Mouse (Mus musculus): ENCODE data around the gene Chkb. TPM values are rescaled to one million over a fixed set of nuclear protein-coding genes. Genes with fewer than 3 reads are reported as not detected.
A peak's percentile ranks its signal among the peaks of the same experiment; 100 is the strongest.

The Chkb gene
- 26.2 and 27.0 TPM in 2 replicates for polyA plus RNA-seq (2015; fragmentation: Nextera tagmentation; extraction: Ambion mirVana)

DNA sequence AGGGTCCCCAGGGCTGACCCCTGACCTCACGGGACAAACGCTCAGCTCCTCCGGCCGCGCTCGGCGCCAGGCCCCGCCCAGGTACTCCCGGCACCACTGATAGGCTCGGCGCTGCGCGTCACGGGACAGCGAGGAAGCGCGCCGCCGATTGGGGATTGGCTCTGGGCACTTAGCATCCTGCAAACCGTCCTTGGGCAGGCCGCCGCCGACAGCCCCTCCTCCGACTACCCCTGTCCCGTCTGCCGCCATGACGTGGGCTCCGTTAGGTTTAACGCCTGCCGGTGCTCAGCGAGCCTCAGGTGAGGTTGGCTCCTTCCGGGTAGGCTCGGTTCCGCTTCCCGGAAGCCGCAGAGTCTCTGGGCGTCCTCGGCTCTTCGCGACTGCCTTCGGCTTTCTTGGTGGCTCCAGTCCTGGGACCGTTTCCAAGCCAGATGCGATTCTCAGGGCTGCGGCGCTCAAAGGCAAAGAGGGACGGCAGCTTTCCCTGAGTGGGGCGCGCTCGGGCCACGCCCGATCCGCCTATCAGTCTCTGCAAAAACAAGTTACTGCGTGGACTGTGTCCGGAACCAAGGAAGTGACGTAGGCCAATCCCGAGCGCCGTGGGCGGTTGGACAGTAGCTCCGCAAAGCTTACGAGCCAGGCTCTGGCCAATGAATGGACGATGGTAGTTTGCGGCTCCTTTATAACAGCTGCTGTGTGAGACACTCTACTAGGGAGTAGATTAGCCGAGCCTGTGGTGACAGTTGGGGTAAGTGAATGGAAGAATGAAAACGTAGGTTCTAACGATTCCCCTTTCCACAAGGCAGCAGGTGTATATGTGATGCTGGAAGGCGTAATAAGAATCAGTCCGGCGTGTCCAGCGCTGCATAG, at the start of gene Chkb, which contains the start of the genes C730034F03Rik and Gm44502:
Chkb (minus strand) TSS at position 557 of the 870 bp plus-strand sequence.
C730034F03Rik (plus strand) TSS at position 238 of the 870 bp plus-strand sequence.
Gm44502 (minus strand) TSS at position 345 of the 870 bp plus-strand sequence.
- Histone ChIP-seq H3K9me3 (replicated peaks) (no peaks in the 10 kb centered on the region), H3K4me1 (replicated peaks) (peaks cover 40% of the 10 kb centered on the region), H3K9ac (peak within 1 kb of the TSS; percentile 84), H3K36me3 (replicated peaks) (peaks cover 27% of the 10 kb centered on the region), H3K27ac (replicated peaks) (peak within 1 kb of the TSS; percentile 100), H3K27me3 (no peaks in the 10 kb centered on the region), H3K4me3 (replicated peaks) (peak within 1 kb of the TSS; percentile 85), H3K4me2 (peak within 1 kb of the TSS; percentile 90)
- WGBS (ENCODE audit: insufficient replicate concordance) = under 1% methylated on average over 70 of the region's 70 CpGs
- peak; percentile 94 for ATAC-seq (ENCODE audit: insufficient read depth)

GRCm38 (mm10) chr15:89478622-89479021, 48.9 kb upstream of the Chkb start:
- Histone ChIP-seq H3K9ac (no peak overlapping the region), H3K9me3 (replicated peaks) (no peaks in the 10 kb centered on the region), H3K27ac (replicated peaks) (no peak overlapping the region), H3K36me3 (replicated peaks) (no peaks in the 10 kb centered on the region), H3K4me3 (replicated peaks) (no peak overlapping the region), H3K4me2 (no peak overlapping the region), H3K4me1 (replicated peaks) (peaks cover 26% of the 10 kb centered on the region), H3K27me3 (no peaks in the 10 kb centered on the region)
- 60% methylated on average over 3 of the region's 3 CpGs for WGBS (ENCODE audit: insufficient replicate concordance)
- ATAC-seq (ENCODE audit: insufficient read depth) = no peak

DNA sequence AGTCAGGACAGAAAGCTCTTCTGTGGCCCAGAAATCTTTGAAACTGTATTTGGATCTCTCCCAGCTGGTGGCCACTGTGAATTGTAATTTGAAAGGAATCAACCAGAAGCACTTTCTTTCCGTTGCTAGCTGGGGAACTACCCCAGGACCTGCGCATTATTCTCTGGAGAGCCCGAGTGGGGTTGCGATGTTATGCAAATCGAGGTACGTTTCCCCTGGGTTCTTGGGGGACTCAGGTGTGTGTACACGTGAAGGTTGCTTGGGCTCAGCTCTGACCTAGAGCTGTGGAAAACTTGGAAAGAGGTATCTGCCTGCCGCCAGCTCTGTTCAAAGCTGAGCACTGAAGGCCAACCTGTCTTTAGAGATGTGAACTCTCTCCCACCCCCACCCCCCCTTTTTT, 48.1 kb upstream of the Chkb start:
- no peaks in the 10 kb centered on the region for H3K9me3 ChIP-seq (replicated peaks)
- H3K4me1 ChIP-seq (replicated peaks) = peaks cover 26% of the 10 kb centered on the region
- ATAC-seq (ENCODE audit: insufficient read depth) = no peak
- H3K27ac ChIP-seq (replicated peaks) = no peak overlapping the region
- H3K36me3 ChIP-seq (replicated peaks) = no peaks in the 10 kb centered on the region
- H3K4me3 ChIP-seq (replicated peaks) = no peak overlapping the region
- no peak overlapping the region for H3K4me2 ChIP-seq
- no peak overlapping the region for H3K9ac ChIP-seq
- no peaks in the 10 kb centered on the region for H3K27me3 ChIP-seq
- 61% methylated on average over 8 of the region's 8 CpGs for WGBS (ENCODE audit: insufficient replicate concordance)

- no peaks in the 10 kb centered on the region for H3K9me3 ChIP-seq (replicated peaks)
- no peaks in the 10 kb centered on the region for H3K27me3 ChIP-seq
- 24% methylated on average over 9 of the region's 9 CpGs for WGBS (ENCODE audit: insufficient replicate concordance)
- H3K4me2 ChIP-seq = peak within 1 kb of the TSS; percentile 89
- peak within 1 kb of the TSS; percentile 64 for H3K4me3 ChIP-seq (replicated peaks)
- peak within 1 kb of the TSS; percentile 54; the same call in 1 of the 2 replicates for H3K9ac ChIP-seq
- ATAC-seq (ENCODE audit: insufficient read depth) = no peak
- peak within 1 kb of the TSS; percentile 68 for H3K27ac ChIP-seq (replicated peaks)
- peaks cover 26% of the 10 kb centered on the region for H3K4me1 ChIP-seq (replicated peaks)
- no peaks in the 10 kb centered on the region for H3K36me3 ChIP-seq (replicated peaks)
Observed at GRCm38 (mm10) chr15:89477091-89477491, 47.4 kb upstream of the Chkb start, which contains the start of gene Arsa. Arsa (minus strand) TSS chr15:89477425.

- H3K9me3 ChIP-seq (replicated peaks) = no peaks in the 10 kb centered on the region
- peaks cover 26% of the 10 kb centered on the region for H3K4me1 ChIP-seq (replicated peaks)
- ATAC-seq (ENCODE audit: insufficient read depth) = no peak
- peak overlapping the region; percentile 89 for H3K4me2 ChIP-seq
- peak overlapping the region; percentile 68 for H3K27ac ChIP-seq (replicated peaks)
- H3K4me3 ChIP-seq (replicated peaks) = peak overlapping the region; percentile 64
- H3K27me3 ChIP-seq = no peaks in the 10 kb centered on the region
- no peaks in the 10 kb centered on the region for H3K36me3 ChIP-seq (replicated peaks)
- H3K9ac ChIP-seq = peak overlapping the region; percentile 54; the same call in 1 of the 2 replicates
- WGBS (ENCODE audit: insufficient replicate concordance) = 3% methylated on average over 5 of the region's 5 CpGs
Observed at GRCm38 (mm10) chr15:89476475-89476815, 46.7 kb upstream of the Chkb start.

GRCm38 (mm10) chr15:89475611-89476474, 46.1 kb upstream of the Chkb start:
- Histone ChIP-seq H3K4me3 (replicated peaks) (peak overlapping the region; percentile 64), H3K9ac (peak overlapping the region; percentile 56), H3K4me1 (replicated peaks) (peaks cover 26% of the 10 kb centered on the region), H3K36me3 (replicated peaks) (no peaks in the 10 kb centered on the region), H3K27ac (replicated peaks) (peak overlapping the region; percentile 68), H3K9me3 (replicated peaks) (no peaks in the 10 kb centered on the region), H3K27me3 (no peaks in the 10 kb centered on the region), H3K4me2 (peak overlapping the region; percentile 89)
- ATAC-seq (ENCODE audit: insufficient read depth) = peak; percentile 95
- 9% methylated on average over 44 of the region's 44 CpGs for WGBS (ENCODE audit: insufficient replicate concordance)

DNA sequence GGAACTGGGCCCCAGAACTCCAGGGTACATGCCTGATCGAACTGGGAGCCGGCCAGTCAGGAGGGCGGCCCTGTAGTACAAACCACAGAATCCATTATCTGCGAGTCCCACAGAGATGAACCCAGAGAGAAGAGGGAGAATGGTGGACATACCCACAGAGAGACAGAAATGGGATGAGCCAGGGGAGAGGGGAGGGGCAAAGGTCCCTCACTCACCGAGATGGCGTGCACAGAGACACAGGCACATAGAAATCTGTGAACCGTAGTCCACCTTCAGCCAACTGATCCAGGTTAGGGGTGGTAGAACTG, 45.5 kb upstream of the Chkb start:
- Histone ChIP-seq H3K27me3 (no peaks in the 10 kb centered on the region), H3K36me3 (replicated peaks) (no peaks in the 10 kb centered on the region), H3K4me1 (replicated peaks) (peaks cover 26% of the 10 kb centered on the region), H3K27ac (replicated peaks) (no peak overlapping the region), H3K9ac (0 out of 2 replicates have a peak overlapping the region, but pooled peaks have one; percentile 56), H3K4me3 (replicated peaks) (peak overlapping the region; percentile 64), H3K9me3 (replicated peaks) (no peaks in the 10 kb centered on the region), H3K4me2 (peak overlapping the region; percentile 89)
- no peak for ATAC-seq (ENCODE audit: insufficient read depth)
- WGBS (ENCODE audit: insufficient replicate concordance) = 44% methylated on average over 7 of the region's 7 CpGs

- no peak overlapping the region for H3K27ac ChIP-seq (replicated peaks)
- H3K27me3 ChIP-seq = no peaks in the 10 kb centered on the region
- no peak overlapping the region for H3K4me3 ChIP-seq (replicated peaks)
- H3K9ac ChIP-seq = no peak overlapping the region
- peaks cover 26% of the 10 kb centered on the region for H3K4me1 ChIP-seq (replicated peaks)
- H3K4me2 ChIP-seq = peak overlapping the region; percentile 89; the same call in 1 of the 2 replicates
- H3K36me3 ChIP-seq (replicated peaks) = no peaks in the 10 kb centered on the region
- ATAC-seq (ENCODE audit: insufficient read depth) = no peak
- no peaks in the 10 kb centered on the region for H3K9me3 ChIP-seq (replicated peaks)
- 80% methylated on average over 19 of the region's 19 CpGs for WGBS (ENCODE audit: insufficient replicate concordance)
Observed at GRCm38 (mm10) chr15:89474596-89475292, 45.0 kb upstream of the Chkb start.

DNA sequence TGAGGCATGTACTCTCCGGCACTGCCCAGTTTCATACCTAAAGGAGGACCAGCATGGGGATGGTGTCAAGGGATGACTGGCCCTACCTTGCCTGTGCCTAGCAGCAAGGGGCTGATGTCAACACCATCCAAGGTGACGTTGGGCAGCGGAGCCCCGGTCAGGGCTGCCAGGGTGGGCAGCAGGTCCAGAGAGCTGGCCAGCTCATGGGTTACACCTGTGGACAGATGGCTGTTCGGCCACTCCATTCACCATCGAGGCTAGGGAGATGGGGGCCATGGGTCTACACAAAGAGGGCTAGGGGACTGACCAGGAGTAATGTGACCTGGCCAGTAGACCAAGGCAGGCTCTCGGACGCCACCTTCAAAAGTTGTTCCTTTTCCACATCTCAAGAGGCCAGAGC, 44.2 kb upstream of the Chkb start:
- Histone ChIP-seq H3K27ac (replicated peaks) (no peak overlapping the region), H3K4me1 (replicated peaks) (peaks cover 26% of the 10 kb centered on the region), H3K4me3 (replicated peaks) (no peak overlapping the region), H3K36me3 (replicated peaks) (no peaks in the 10 kb centered on the region), H3K4me2 (no peak overlapping the region), H3K9ac (no peak overlapping the region), H3K27me3 (no peaks in the 10 kb centered on the region), H3K9me3 (replicated peaks) (no peaks in the 10 kb centered on the region)
- WGBS (ENCODE audit: insufficient replicate concordance) = 86% methylated on average over 8 of the region's 8 CpGs
- ATAC-seq (ENCODE audit: insufficient read depth) = no peak

- Histone ChIP-seq H3K4me2 (no peak overlapping the region), H3K4me1 (replicated peaks) (peaks cover 26% of the 10 kb centered on the region), H3K9me3 (replicated peaks) (no peaks in the 10 kb centered on the region), H3K27me3 (no peaks in the 10 kb centered on the region), H3K36me3 (replicated peaks) (no peaks in the 10 kb centered on the region), H3K27ac (replicated peaks) (no peak overlapping the region), H3K9ac (no peak overlapping the region), H3K4me3 (replicated peaks) (no peak overlapping the region)
- no peak for ATAC-seq (ENCODE audit: insufficient read depth)
- 76% methylated on average over 9 of the region's 9 CpGs for WGBS (ENCODE audit: insufficient replicate concordance)
Observed at GRCm38 (mm10) chr15:89473370-89473769, 43.7 kb upstream of the Chkb start.
